17 mouse cellular contexts compared by ENCODE assay signal in genomic region chr6:54715697-54716096, GRCm38 (mm10). TPM values are rescaled to one million over a fixed set of nuclear protein-coding genes. Genes with fewer than 3 reads are reported as not detected.
A peak's percentile ranks its signal among the peaks of the same experiment; 100 is the strongest.
DNase-seq lines count a peak whose midpoint lies in the region; ATAC-seq and TF ChIP-seq lines count a peak whose summit lies in the region.
"Had no signal": no experiment of that assay in that cellular context is flagged by ENCODE, and none has a peak within 500 bp of the region (broad histone marks: within the 10 kb centered on the region; RNA-seq: fewer than 3 reads in every experiment).

No protein-coding gene starts in this region.

- TF ChIP-seq EP300 in liver, postnatal 0 days (IDR thresholded peaks at IDR 0.05; ENCODE audit: low read depth): no peak

- no peak for TF ChIP-seq CTCF in liver, postnatal 0 days (IDR thresholded peaks at IDR 0.05; ENCODE audit: low read depth)

- no peak for DNase-seq in liver, postnatal 0 days
- DNase-seq in liver, embryonic 11.5 days (ENCODE audit: low spot score): no peak
- DNase-seq in thymus, postnatal 14 days: peak; percentile 58
- DNase-seq in lung, postnatal 4 days: no peak
- DNase-seq in frontal cortex, postnatal 36 days (ENCODE audit: low spot score in 2 of 2): no peak
- DNase-seq in gastrocnemius, postnatal 4 days (ENCODE audit: low spot score in 2 of 2): no peak
- DNase-seq: adrenal gland, postnatal 25 days; cerebellum, postnatal 10 days; gastrocnemius, adult 2 months; heart, postnatal 14 days; right cerebral cortex, postnatal 14 days had no signal

- 8% methylated on average over 2 of the region's 2 CpGs for WGBS in liver, postnatal 0 days (ENCODE audit: insufficient replicate concordance)
- 28% methylated on average over 2 of the region's 2 CpGs for WGBS in liver, embryonic 11.5 days

- H3K9ac ChIP-seq in liver, postnatal 0 days (replicated peaks): no peak overlapping the region
- H3K9ac ChIP-seq in liver, embryonic 11.5 days (ENCODE audit: low read depth, low read length): no peak overlapping the region

- no peak overlapping the region for H3K4me3 ChIP-seq in liver, postnatal 0 days (ENCODE audit: low read depth, low read length)
- no peak overlapping the region for H3K4me3 ChIP-seq in liver, embryonic 11.5 days (ENCODE audit: low read depth, low read length)
- H3K4me3 ChIP-seq: gastrocnemius, adult 2 months; heart, embryonic 10.5 days; midbrain, embryonic 10.5 days; myocyte had no signal

- 0 out of 2 replicates have a peak overlapping the region, but pooled peaks have one; percentile 9 for H3K4me2 ChIP-seq in liver, postnatal 0 days (ENCODE audit: low read depth, low read length)
- H3K4me2 ChIP-seq in liver, embryonic 11.5 days: no peak overlapping the region

- peaks cover 21% of the 10 kb centered on the region for H3K4me1 ChIP-seq in liver, postnatal 0 days (ENCODE audit: insufficient read depth)
- peaks cover 9% of the 10 kb centered on the region for H3K4me1 ChIP-seq in liver, embryonic 11.5 days (replicated peaks; ENCODE audit: control insufficient read depth, insufficient read depth, low read length)

- H3K27ac ChIP-seq in liver, postnatal 0 days (ENCODE audit: low read depth): peak overlapping the region; percentile 29; the same call in 1 of the 2 replicates
- no peak overlapping the region for H3K27ac ChIP-seq in liver, embryonic 11.5 days (ENCODE audit: low read depth, low read length)
- H3K27ac ChIP-seq: gastrocnemius, adult 2 months; heart, embryonic 10.5 days; midbrain, embryonic 10.5 days had no signal

- peak; percentile 3; the same call in 1 of the 2 replicates for ATAC-seq in liver, postnatal 0 days
- no peak for ATAC-seq in liver, embryonic 11.5 days (replicated peaks; ENCODE audit: low FRiP score)
- ATAC-seq in activated CD4-positive, CD25-positive, alpha-beta regulatory T cell, adult 4 months: peak; percentile 88
- ATAC-seq in monocyte, adult 5-6 weeks (replicated peaks; ENCODE audit: insufficient number of reproducible peaks, low FRiP score, low TSS enrichment, poor library complexity, severe bottlenecking): peak; percentile 49; the same call in 1 of the 2 replicates
- ATAC-seq: forebrain, embryonic 14.5 days had no signal

- H3K9me3 ChIP-seq in liver, postnatal 0 days (ENCODE audit: low read length): no peaks in the 10 kb centered on the region; the same call in 1 of the 2 replicates
- no peaks in the 10 kb centered on the region for H3K9me3 ChIP-seq in liver, embryonic 11.5 days (ENCODE audit: control insufficient read depth, low read length)
- H3K9me3 ChIP-seq: heart, embryonic 10.5 days had no signal

- no peaks in the 10 kb centered on the region for H3K27me3 ChIP-seq in liver, postnatal 0 days (ENCODE audit: insufficient read depth, low read length)
- no peaks in the 10 kb centered on the region for H3K27me3 ChIP-seq in liver, embryonic 11.5 days (replicated peaks; ENCODE audit: control insufficient read depth, insufficient read depth, low read length)

- no peaks in the 10 kb centered on the region for H3K36me3 ChIP-seq in liver, postnatal 0 days (replicated peaks; ENCODE audit: insufficient read depth, low read length)
- H3K36me3 ChIP-seq in liver, embryonic 11.5 days (ENCODE audit: control insufficient read depth, insufficient read depth, low read length): no peaks in the 10 kb centered on the region
- H3K36me3 ChIP-seq: heart, embryonic 10.5 days; midbrain, embryonic 10.5 days had no signal

RNA-seq across cellular contexts. Expression of gene Mturn, which starts 34.3 kb away (rescaled TPM):
- 1.8 and 4.0 TPM in 2 replicates for polyA plus RNA-seq in liver, postnatal 0 days (2015; fragmentation: Nextera tagmentation; extraction: Ambion mirVana)
- 1.4 and 1.8 TPM in 2 replicates for polyA plus RNA-seq in liver, embryonic 11.5 days (2014; fragmentation: Nextera tagmentation; extraction: Ambion mirVana)
- polyA plus RNA-seq in activated CD4-positive, CD25-positive, alpha-beta regulatory T cell, adult 4 months (2017; shearing (Covaris generic)): 10 to 100 TPM; 10.8 to 16.6 TPM
- total RNA-seq in monocyte, adult 5-6 weeks (2017): 4.6 to 9.5 TPM (median 7.1 TPM) in 3 replicates
- total RNA-seq in gastrocnemius, postnatal 4 days (2021): 10 to 100 TPM in 1 of 2 experiments, 1 to 10 TPM in 1; 9.7 to 12.9 TPM
